Mouse (Mus musculus) spleen, adult 2 months (tissue): ENCODE results near the gene Calml4.

Experiments
- CTCF ChIP-seq: fragments of 200-500 bp; IDR thresholded peaks from 2 replicates; pipeline ENCODE4 v1.5.1; 2011; ENCODE audit warnings: mild to moderate bottlenecking, inconsistent platforms; ENCODE audit not compliant: insufficient read depth, insufficient read length, insufficient replicate concordance; ENCODE audit errors: extremely low read depth
- POLR2A ChIP-seq: fragments of 200-500 bp; IDR thresholded peaks from 2 replicates; pipeline ENCODE4 v1.6.1; 2011; ENCODE audit warnings: low read depth, low read length, inconsistent platforms

- TF ChIP-seq CTCF (no peak), POLR2A (no peak)
Measured at GRCm38 (mm10) chr9:62835705-62836446, 22.0 kb upstream of the Calml4 start.
